Mouse (Mus musculus) kidney, postnatal 10 days (tissue): ENCODE measurements around the gene Pnliprp2.
A peak's percentile ranks its signal among the peaks of the same experiment; 100 is the strongest.

Source experiments
- DNase-seq: peaks from one replicate; pipeline ENCODE4 v3.0.0; 2021; ENCODE audit warnings: mixed read lengths

Pnliprp2 gene

DNA sequence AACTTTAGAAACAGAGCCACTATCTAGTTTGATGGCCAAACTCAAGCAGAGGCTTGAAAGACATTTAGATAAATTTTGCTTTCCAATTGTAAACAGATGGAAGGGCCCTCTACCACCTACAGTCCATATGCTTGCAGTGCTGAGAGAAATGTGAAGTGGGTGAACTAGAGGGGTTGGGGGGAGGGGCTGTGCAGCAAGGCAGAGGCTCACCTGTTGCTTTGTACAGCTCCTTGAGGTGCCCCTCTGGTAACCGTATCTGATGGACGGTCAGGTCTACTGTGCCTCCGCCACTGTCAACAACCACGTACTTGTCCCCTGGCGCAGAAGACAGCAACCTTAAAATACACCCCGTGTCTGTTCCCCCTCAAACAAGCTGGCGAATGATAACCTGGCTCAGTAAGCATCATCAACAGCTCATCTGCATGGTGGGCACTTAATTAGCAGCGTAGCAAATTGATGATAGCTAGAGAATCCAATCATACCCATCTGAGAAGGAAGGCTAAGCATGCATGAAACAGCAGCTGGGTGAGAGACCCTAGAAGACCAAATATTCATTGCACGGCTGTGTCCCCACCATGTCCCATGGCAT, 45.8 kb downstream of the Pnliprp2 start:
- no peak for DNase-seq

GRCm38 (mm10) chr19:58806364-58806763, 46.8 kb downstream of the Pnliprp2 start:
- peak; percentile 86 for DNase-seq

DNA sequence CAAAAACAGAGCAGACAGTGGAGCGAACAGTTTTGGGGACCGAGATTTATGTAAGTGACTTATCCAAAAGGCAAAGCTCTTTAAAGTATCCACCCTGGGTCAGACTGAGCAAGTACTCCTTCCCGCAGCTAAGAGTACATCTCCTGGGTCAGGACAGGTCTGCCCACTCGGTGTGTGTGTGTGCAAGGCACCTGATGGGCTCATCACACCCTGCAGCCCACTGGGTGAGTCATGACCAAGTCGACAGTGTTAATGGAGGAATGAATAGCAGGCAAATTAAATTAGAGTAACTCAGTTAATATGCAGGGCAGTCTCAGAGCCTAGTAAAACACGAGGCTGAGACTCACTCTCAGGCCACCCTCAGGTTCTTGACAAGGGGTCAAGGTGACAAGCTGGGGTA, 49.3 kb downstream of the Pnliprp2 start:
- no peak for DNase-seq

DNA sequence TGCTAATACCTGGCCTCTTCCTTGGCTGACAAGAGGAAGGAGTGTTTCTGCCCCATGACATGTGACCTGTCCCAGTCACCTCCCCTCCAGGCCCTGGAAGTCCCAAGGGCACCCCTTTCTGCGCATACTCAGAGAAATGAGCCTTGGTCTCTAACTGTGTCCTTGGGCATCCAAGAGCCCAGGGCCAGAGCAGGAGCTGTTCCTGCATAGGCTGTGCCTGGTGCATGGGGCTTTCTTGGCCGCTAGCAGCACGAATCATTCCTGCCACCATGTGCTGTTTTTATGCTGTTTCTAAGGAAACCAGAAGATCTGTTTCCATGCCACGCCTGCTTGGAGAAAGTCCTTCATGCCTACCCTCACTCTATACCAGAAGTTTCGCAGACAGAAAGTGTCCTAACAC, 51.0 kb downstream of the Pnliprp2 start:
- no peak for DNase-seq

GRCm38 (mm10) chr19:58815179-58815922, 55.8 kb downstream of the Pnliprp2 start:
- no peak for DNase-seq

DNA sequence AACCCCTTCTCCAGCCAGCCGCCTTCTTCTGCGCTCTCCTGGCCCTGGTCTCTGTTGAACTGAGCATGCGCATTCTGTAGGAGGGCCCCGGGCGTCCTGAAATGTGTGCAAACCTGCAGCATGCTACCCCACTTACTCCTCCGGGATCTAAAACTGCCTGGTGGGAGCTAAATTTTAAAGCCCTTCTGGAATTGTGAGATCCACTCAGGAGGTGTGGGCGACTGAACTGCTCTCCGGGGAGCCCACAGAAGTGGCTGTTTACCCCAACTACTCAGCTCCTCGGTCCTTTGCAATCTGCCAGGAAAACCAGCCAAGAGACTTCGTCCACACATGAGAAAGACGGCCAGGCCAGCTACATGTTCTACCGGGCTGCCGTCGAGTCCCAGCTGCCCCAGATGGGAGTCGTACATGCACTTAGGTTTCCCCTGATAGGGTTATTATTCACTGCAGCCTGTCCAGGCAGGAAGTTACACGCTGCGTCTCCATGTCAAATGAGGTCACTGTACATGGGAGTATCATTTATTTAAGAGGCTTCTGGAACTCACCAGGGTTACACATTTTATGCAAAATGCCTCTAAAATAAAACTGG, 57.0 kb downstream of the Pnliprp2 start:
- DNase-seq: peak; percentile 69

GRCm38 (mm10) chr19:58817398-58817797, 57.9 kb downstream of the Pnliprp2 start:
- DNase-seq: no peak

DNA sequence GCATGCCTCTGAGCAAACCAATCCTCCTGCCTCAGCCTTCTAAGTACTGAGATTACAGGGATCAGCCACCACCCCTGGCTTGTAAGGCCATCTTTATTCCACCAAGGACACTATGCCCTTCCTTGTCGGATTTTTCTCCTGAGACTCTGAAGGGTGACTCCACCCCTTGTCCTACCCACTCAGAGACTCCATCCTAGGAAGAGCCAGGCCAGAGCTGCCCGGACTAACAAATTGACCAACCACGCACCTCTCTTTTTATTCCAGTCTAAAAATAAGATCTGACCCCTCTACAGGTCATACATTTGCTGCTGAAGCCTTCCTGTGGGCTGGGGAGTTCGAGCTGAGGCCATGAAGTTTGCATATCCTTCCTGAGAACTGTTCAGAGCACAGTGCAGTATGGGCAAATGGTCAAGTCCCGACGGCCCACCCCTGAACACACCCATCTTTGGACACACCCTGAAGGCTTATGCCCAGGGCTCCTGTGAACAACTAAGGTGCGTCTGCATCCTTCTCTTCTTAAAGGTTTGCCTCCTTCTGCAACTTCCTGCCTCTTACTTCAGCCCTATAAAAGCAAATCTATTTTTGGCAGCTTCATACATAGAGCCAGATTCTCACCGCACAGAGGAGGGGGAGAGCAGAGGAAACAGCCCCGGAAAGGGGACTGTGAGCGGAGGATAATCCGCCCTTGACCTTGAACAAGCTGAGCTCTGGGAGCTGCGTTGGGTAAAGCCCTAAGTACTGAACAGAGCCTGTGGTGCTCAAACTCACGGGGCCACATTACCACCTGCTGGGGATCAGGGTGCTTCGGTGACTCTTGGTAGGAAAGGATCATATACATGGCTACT, 59.3 kb downstream of the Pnliprp2 start:
- DNase-seq: peak; percentile 44

DNA sequence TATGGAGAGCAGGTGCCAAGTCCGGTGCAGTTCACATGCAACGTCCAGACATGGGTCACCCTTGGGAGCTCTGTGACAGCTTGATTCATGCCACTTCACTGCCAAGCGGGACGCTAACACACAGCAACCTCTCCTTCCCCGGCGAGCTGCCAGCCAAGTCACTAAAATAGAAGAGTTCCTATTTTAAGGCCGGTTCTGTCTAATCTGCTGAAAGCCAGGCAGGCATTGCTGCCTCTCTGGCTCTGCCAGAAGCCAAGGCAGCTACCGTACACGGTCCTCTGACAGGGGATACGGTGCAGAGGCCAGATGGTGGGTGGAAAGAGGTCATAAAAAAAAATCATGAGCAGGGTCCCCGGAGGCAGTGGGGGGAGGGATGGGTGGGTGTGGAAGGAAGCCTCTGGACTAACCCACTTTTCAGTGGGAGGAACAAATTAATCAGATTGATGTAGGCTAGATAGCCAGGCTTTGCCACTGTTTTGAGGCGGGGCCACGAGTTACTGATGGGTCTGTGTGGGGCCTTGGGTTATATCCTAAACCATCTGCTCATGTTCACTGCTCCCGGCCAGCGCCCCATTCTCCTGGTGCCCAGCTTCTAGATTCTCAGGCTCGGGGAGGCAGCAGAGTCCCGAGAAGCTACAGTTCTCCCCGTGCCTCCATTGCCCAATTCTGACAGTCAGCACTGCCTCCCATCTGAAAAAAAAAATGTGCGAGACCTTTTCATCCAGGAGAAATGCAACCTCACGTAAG, 63.1 kb downstream of the Pnliprp2 start:
- DNase-seq: peak; percentile 72

DNA sequence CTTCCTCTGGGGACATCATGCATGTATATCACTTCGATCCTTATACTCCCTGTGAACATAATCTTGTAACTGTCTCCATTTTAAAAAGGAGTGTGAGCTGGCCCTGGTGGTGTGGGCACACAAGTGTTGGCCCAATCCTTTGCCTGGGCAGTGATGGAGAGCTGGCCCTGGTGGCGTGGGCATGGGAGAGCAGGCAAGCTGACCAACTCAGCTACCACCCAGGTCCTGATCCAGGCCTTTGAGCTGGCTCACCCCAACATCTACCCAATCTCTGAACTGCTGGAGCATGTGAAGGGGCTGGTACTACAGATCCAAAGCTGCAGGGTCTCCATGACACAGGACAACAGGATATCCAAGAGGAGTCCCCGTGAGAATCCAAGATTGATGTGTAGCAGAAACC, 63.8 kb downstream of the Pnliprp2 start:
- no peak for DNase-seq

DNA sequence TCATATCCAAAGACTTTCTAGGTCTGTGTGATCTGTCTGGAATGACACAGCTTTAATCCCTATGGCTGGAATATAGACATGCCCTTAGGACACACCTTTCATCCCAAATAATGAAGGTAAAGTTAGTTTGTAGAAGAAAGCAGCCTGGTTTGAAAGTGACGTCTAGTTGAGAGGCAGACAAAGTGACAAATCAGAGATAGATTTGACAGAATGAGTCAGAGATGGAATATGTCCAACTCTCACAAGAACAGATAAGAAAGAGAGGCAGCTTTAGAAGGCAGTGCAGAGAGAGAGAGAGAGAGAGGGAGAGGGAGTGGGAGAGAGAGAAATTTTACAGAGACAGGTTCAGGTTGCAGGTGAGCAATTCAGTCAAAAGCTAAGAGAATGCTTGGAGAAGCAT, 64.8 kb downstream of the Pnliprp2 start:
- DNase-seq: no peak
